Mouse (Mus musculus): ENCODE data around the gene Rnf208. TPM values are rescaled to one million over a fixed set of nuclear protein-coding genes. Genes with fewer than 3 reads are reported as not detected.

Gene Rnf208
- polyA plus RNA-seq, 1 experiment from 2014 or later, result 0.74 TPM

DNA sequence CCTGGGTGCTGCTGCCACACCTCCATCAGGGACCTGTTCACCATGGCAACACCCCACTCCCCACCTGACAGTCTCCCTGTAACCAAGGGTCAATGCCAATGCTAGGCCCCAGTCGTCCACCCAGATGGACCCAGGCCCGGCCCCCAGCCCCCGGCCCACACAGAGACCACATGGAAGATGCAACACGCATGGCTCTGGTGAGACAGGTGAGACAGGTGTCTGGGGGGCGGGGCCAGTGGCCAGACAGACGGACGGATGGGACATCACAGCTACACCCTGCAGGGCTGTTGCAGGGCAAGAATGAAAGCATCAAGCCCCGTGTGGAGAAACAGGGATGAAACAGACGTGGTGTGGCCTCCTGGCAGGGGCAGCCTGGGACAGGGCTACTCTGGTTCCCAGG is 51.7 kb downstream of the Rnf208 start:
- DNase-seq (no peak), ATAC-seq (ENCODE audit: low read depth) (no peak)
- no peak overlapping the region for H3K4me2 ChIP-seq
- no peak overlapping the region for H3K4me3 ChIP-seq (replicated peaks)
- H3K9me3 ChIP-seq (replicated peaks), result no peaks in the 10 kb centered on the region
- no peak overlapping the region for H3K27ac ChIP-seq
- no peaks in the 10 kb centered on the region for H3K36me3 ChIP-seq
- peaks cover 13% of the 10 kb centered on the region for H3K4me1 ChIP-seq (replicated peaks)
- no peak overlapping the region for H3K9ac ChIP-seq
- peaks cover 97% of the 10 kb centered on the region for H3K27me3 ChIP-seq
- WGBS (ENCODE audit: insufficient replicate concordance), result 64% methylated on average over 9 of the region's 9 CpGs

Other genes with a start within 250 kb of the Rnf208 start
- gene Nsmf, start 187.9 kb upstream of the Rnf208 start, polyA plus RNA-seq (2015; fragmentation: Nextera tagmentation; extraction: Ambion mirVana), result 8.0 and 10.2 TPM in 2 replicates
- 1.6 and 2.2 TPM in 2 replicates for gene Entpd8, start 162.0 kb upstream of the Rnf208 start, polyA plus RNA-seq (2015; fragmentation: Nextera tagmentation; extraction: Ambion mirVana)
- gene Noxa1, start 147.1 kb upstream of the Rnf208 start, polyA plus RNA-seq (2015; fragmentation: Nextera tagmentation; extraction: Ambion mirVana), result 1.1 and 1.6 TPM in 2 replicates
- 2.5 and 2.6 TPM in 2 replicates for gene Nrarp, start 61.5 kb upstream of the Rnf208 start, polyA plus RNA-seq (2015; fragmentation: Nextera tagmentation; extraction: Ambion mirVana)
- gene Tor4a, start 45.4 kb upstream of the Rnf208 start, polyA plus RNA-seq (2015; fragmentation: Nextera tagmentation; extraction: Ambion mirVana), result 5.5 and 6.0 TPM in 2 replicates
- 42.8 and 43.3 TPM in 2 replicates for gene Nelfb, start 30.8 kb upstream of the Rnf208 start, polyA plus RNA-seq (2015; fragmentation: Nextera tagmentation; extraction: Ambion mirVana)
- not detected in 2 replicates for gene Stpg3, start 27.6 kb upstream of the Rnf208 start, polyA plus RNA-seq (2015; fragmentation: Nextera tagmentation; extraction: Ambion mirVana)
- gene Fam166a, start 23.5 kb upstream of the Rnf208 start, polyA plus RNA-seq (2015; fragmentation: Nextera tagmentation; extraction: Ambion mirVana), result not detected in 2 replicates
- gene Tubb4b, start 17.6 kb upstream of the Rnf208 start, polyA plus RNA-seq (2015; fragmentation: Nextera tagmentation; extraction: Ambion mirVana), result 835 and 850 TPM in 2 replicates
- not detected in 2 replicates for gene Slc34a3, start 7.9 kb upstream of the Rnf208 start, polyA plus RNA-seq (2015; fragmentation: Nextera tagmentation; extraction: Ambion mirVana)
- gene Rnf224, start 5.5 kb upstream of the Rnf208 start, polyA plus RNA-seq (2015; fragmentation: Nextera tagmentation; extraction: Ambion mirVana), result not detected in 2 replicates
- not detected in 2 replicates for gene Cysrt1, start 197 bp downstream of the Rnf208 start, polyA plus RNA-seq (2015; fragmentation: Nextera tagmentation; extraction: Ambion mirVana)
- 2.1 and 2.7 TPM in 2 replicates for gene AL732309.1, start 4.6 kb downstream of the Rnf208 start, polyA plus RNA-seq (2015; fragmentation: Nextera tagmentation; extraction: Ambion mirVana)
- 13.5 and 14.7 TPM in 2 replicates for gene Tmem203, start 13.2 kb downstream of the Rnf208 start, polyA plus RNA-seq (2015; fragmentation: Nextera tagmentation; extraction: Ambion mirVana)
- 5.6 and 6.1 TPM in 2 replicates for gene Tprn, start 20.4 kb downstream of the Rnf208 start, polyA plus RNA-seq (2015; fragmentation: Nextera tagmentation; extraction: Ambion mirVana)
- gene Ssna1, start 30.2 kb downstream of the Rnf208 start, polyA plus RNA-seq (2015; fragmentation: Nextera tagmentation; extraction: Ambion mirVana), result 158 and 162 TPM in 2 replicates
- gene Anapc2, start 30.2 kb downstream of the Rnf208 start, polyA plus RNA-seq (2015; fragmentation: Nextera tagmentation; extraction: Ambion mirVana), result 50.5 and 51.0 TPM in 2 replicates
- not detected in 2 replicates for gene Tmem210, start 45.9 kb downstream of the Rnf208 start, polyA plus RNA-seq (2015; fragmentation: Nextera tagmentation; extraction: Ambion mirVana)
- gene Lrrc26, start 47.7 kb downstream of the Rnf208 start, polyA plus RNA-seq (2015; fragmentation: Nextera tagmentation; extraction: Ambion mirVana), result not detected in 2 replicates
- gene Grin1, start 76.9 kb downstream of the Rnf208 start, polyA plus RNA-seq (2015; fragmentation: Nextera tagmentation; extraction: Ambion mirVana), result 0.12 and 0.41 TPM in 2 replicates
- 18.8 and 27.1 TPM in 2 replicates for gene Man1b1, start 90.1 kb downstream of the Rnf208 start, polyA plus RNA-seq (2015; fragmentation: Nextera tagmentation; extraction: Ambion mirVana)
- 9.0 and 10.5 TPM in 2 replicates for gene Dpp7, start 114.1 kb downstream of the Rnf208 start, polyA plus RNA-seq (2015; fragmentation: Nextera tagmentation; extraction: Ambion mirVana)
- 13.4 and 16.1 TPM in 2 replicates for gene Uap1l1, start 123.4 kb downstream of the Rnf208 start, polyA plus RNA-seq (2015; fragmentation: Nextera tagmentation; extraction: Ambion mirVana)
- 30.0 and 30.6 TPM in 2 replicates for gene Sapcd2, start 130.1 kb downstream of the Rnf208 start, polyA plus RNA-seq (2015; fragmentation: Nextera tagmentation; extraction: Ambion mirVana)
- 0.40 and 0.41 TPM in 2 replicates for gene Entpd2, start 153.6 kb downstream of the Rnf208 start, polyA plus RNA-seq (2015; fragmentation: Nextera tagmentation; extraction: Ambion mirVana)
- gene Npdc1, start 157.1 kb downstream of the Rnf208 start, polyA plus RNA-seq (2015; fragmentation: Nextera tagmentation; extraction: Ambion mirVana), result 4.2 and 5.1 TPM in 2 replicates
- 0.56 and 0.97 TPM in 2 replicates for gene Fut7, start 181.0 kb downstream of the Rnf208 start, polyA plus RNA-seq (2015; fragmentation: Nextera tagmentation; extraction: Ambion mirVana)
- 1.4 and 1.6 TPM in 2 replicates for gene Abca2, start 186.4 kb downstream of the Rnf208 start, polyA plus RNA-seq (2015; fragmentation: Nextera tagmentation; extraction: Ambion mirVana)
- 0.21 and 0.25 TPM in 2 replicates for gene Clic3, start 214.6 kb downstream of the Rnf208 start, polyA plus RNA-seq (2015; fragmentation: Nextera tagmentation; extraction: Ambion mirVana)
- 7.2 and 7.7 TPM in 2 replicates for gene Paxx, start 218.8 kb downstream of the Rnf208 start, polyA plus RNA-seq (2015; fragmentation: Nextera tagmentation; extraction: Ambion mirVana)
- 0.38 TPM in 1 of 2 replicates, not detected in the other for gene Ptgds, start 227.8 kb downstream of the Rnf208 start, polyA plus RNA-seq (2015; fragmentation: Nextera tagmentation; extraction: Ambion mirVana)